ENCODE assay signal across 20 mouse cellular contexts in the genomic region with DNA sequence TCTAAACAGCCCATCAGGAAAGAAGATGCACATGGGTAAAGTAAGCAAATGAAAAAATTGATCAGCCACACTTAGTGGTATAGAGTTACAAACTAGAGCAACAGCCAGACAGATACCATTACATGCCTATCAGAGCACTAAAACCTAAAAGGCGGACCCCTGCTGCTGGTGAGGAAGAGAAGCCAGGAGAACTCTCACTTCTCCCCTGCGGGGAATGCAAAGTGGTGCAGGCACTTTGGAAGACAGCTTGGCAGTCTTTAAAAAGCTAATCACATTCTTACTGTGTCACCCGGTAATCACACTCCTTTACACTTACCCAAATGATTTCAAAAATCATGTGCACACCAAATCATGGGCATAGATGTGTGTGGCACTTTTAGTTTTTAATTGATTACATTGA.
DNase-seq lines count a peak whose midpoint lies in the region; ATAC-seq lines count a peak whose summit lies in the region.
"Had no signal": no experiment of that assay in that cellular context is flagged by ENCODE, and none has a peak within 500 bp of the region (broad histone marks: within the 10 kb centered on the region; RNA-seq: fewer than 3 reads in every experiment).

No protein-coding gene starts in this region.

- H3K4me1 ChIP-seq in forebrain, embryonic 14.5 days (ENCODE audit: control insufficient read depth, insufficient read depth, low read length) = no peaks in the 10 kb centered on the region
- peaks cover 6% of the 10 kb centered on the region; the same call in 1 of the 2 replicates for H3K4me1 ChIP-seq in forebrain, embryonic 10.5 days
- no peaks in the 10 kb centered on the region for H3K4me1 ChIP-seq in midbrain, embryonic 15.5 days
- H3K4me1 ChIP-seq in midbrain, embryonic 13.5 days (replicated peaks) = peaks cover 3% of the 10 kb centered on the region
- H3K4me1 ChIP-seq in embryonic facial prominence, embryonic 14.5 days (ENCODE audit: control insufficient read depth, insufficient read depth, low read length) = peaks cover 8% of the 10 kb centered on the region; the same call in 1 of the 2 replicates
- H3K4me1 ChIP-seq in neural tube, embryonic 13.5 days (replicated peaks) = no peaks in the 10 kb centered on the region
- H3K4me1 ChIP-seq: heart, embryonic 15.5 days; hindbrain, embryonic 15.5 days; limb, embryonic 12.5 days; liver, embryonic 13.5 days; lung, embryonic 15.5 days had no signal

- H3K27ac ChIP-seq in forebrain, embryonic 14.5 days (ENCODE audit: low read depth, low read length) = no peak overlapping the region
- no peak overlapping the region for H3K27ac ChIP-seq in forebrain, embryonic 10.5 days
- H3K27ac ChIP-seq in midbrain, embryonic 15.5 days = no peak overlapping the region
- H3K27ac ChIP-seq in midbrain, embryonic 13.5 days = no peak overlapping the region
- no peak overlapping the region for H3K27ac ChIP-seq in embryonic facial prominence, embryonic 14.5 days (replicated peaks; ENCODE audit: low read depth, low read length)
- H3K27ac ChIP-seq in neural tube, embryonic 13.5 days (replicated peaks) = no peak overlapping the region
- H3K27ac ChIP-seq: heart, adult 2 months; heart, embryonic 15.5 days; hindbrain, embryonic 15.5 days; limb, embryonic 12.5 days; liver, embryonic 13.5 days; lung, embryonic 15.5 days had no signal

- H3K4me2 ChIP-seq in forebrain, embryonic 14.5 days (ENCODE audit: low read length) = no peak overlapping the region
- no peak overlapping the region for H3K4me2 ChIP-seq in midbrain, embryonic 15.5 days
- no peak overlapping the region for H3K4me2 ChIP-seq in midbrain, embryonic 13.5 days (replicated peaks)
- H3K4me2 ChIP-seq in embryonic facial prominence, embryonic 14.5 days (ENCODE audit: low read depth, low read length) = no peak overlapping the region
- H3K4me2 ChIP-seq in neural tube, embryonic 13.5 days = no peak overlapping the region
- H3K4me2 ChIP-seq: heart, embryonic 15.5 days; hindbrain, embryonic 15.5 days; limb, embryonic 12.5 days; liver, embryonic 13.5 days; lung, embryonic 15.5 days had no signal

- H3K9me3 ChIP-seq in forebrain, embryonic 14.5 days (replicated peaks; ENCODE audit: control insufficient read depth, low read length) = no peaks in the 10 kb centered on the region
- no peaks in the 10 kb centered on the region for H3K9me3 ChIP-seq in forebrain, embryonic 10.5 days
- H3K9me3 ChIP-seq in midbrain, embryonic 15.5 days = no peaks in the 10 kb centered on the region
- H3K9me3 ChIP-seq in midbrain, embryonic 13.5 days = no peaks in the 10 kb centered on the region
- no peaks in the 10 kb centered on the region for H3K9me3 ChIP-seq in embryonic facial prominence, embryonic 14.5 days (ENCODE audit: control insufficient read depth, low read length)
- H3K9me3 ChIP-seq in neural tube, embryonic 13.5 days = no peaks in the 10 kb centered on the region
- H3K9me3 ChIP-seq: heart, embryonic 15.5 days; hindbrain, embryonic 15.5 days; limb, embryonic 12.5 days; liver, embryonic 13.5 days; lung, embryonic 15.5 days had no signal

- peak; percentile 34; the same call in 1 of the 2 replicates for ATAC-seq in forebrain, embryonic 14.5 days
- peak; percentile 54; the same call in 1 of the 2 replicates for ATAC-seq in midbrain, embryonic 15.5 days (replicated peaks)
- no peak for ATAC-seq in midbrain, embryonic 13.5 days
- no peak for ATAC-seq in embryonic facial prominence, embryonic 14.5 days (ENCODE audit: low read depth)
- peak; percentile 76; the same call in 1 of the 2 replicates for ATAC-seq in neural tube, embryonic 13.5 days (ENCODE audit: low read depth)

- DNase-seq in forebrain, embryonic 14.5 days (ENCODE audit: low spot score) = peak; percentile 53
- DNase-seq in forebrain, embryonic 10.5 days (ENCODE audit: extremely low spot score, low spot score) = no peak
- peak; percentile 19 for DNase-seq in embryonic facial prominence, embryonic 14.5 days (ENCODE audit: low spot score)
- no peak for DNase-seq in spleen, postnatal 36 days (ENCODE audit: low spot score in 2 of 2)
- no peak for DNase-seq in right cerebral cortex, postnatal 14 days
- DNase-seq: adrenal gland, postnatal 10 days; cerebellum, adult 8-10 months; heart, adult 2 months; kidney, adult 11 months; kidney, postnatal 25 days; layer of hippocampus, adult 9-11 months; liver, embryonic 13.5 days; right cerebral cortex, adult 18-20 months had no signal

- no peak overlapping the region for H3K4me3 ChIP-seq in forebrain, embryonic 14.5 days (ENCODE audit: low read depth, low read length)
- no peak overlapping the region for H3K4me3 ChIP-seq in forebrain, embryonic 10.5 days
- H3K4me3 ChIP-seq in midbrain, embryonic 15.5 days = no peak overlapping the region
- no peak overlapping the region for H3K4me3 ChIP-seq in midbrain, embryonic 13.5 days (replicated peaks)
- no peak overlapping the region for H3K4me3 ChIP-seq in embryonic facial prominence, embryonic 14.5 days (ENCODE audit: low read depth, low read length)
- H3K4me3 ChIP-seq in neural tube, embryonic 13.5 days = no peak overlapping the region
- H3K4me3 ChIP-seq: heart, adult 2 months; heart, embryonic 15.5 days; hindbrain, embryonic 15.5 days; limb, embryonic 12.5 days; liver, embryonic 13.5 days; lung, embryonic 15.5 days had no signal

- no peak overlapping the region for H3K9ac ChIP-seq in forebrain, embryonic 14.5 days (ENCODE audit: low read length)
- H3K9ac ChIP-seq in midbrain, embryonic 15.5 days = no peak overlapping the region
- H3K9ac ChIP-seq in midbrain, embryonic 13.5 days (replicated peaks) = no peak overlapping the region
- H3K9ac ChIP-seq in embryonic facial prominence, embryonic 14.5 days (ENCODE audit: low read depth, low read length) = no peak overlapping the region
- H3K9ac ChIP-seq in neural tube, embryonic 13.5 days = no peak overlapping the region
- H3K9ac ChIP-seq: heart, embryonic 15.5 days; hindbrain, embryonic 15.5 days; limb, embryonic 12.5 days; liver, embryonic 13.5 days; lung, embryonic 15.5 days had no signal

- H3K27me3 ChIP-seq in forebrain, embryonic 14.5 days (replicated peaks; ENCODE audit: control insufficient read depth, insufficient read depth, low read length) = no peaks in the 10 kb centered on the region
- no peaks in the 10 kb centered on the region for H3K27me3 ChIP-seq in forebrain, embryonic 10.5 days (ENCODE audit: poor library complexity, severe bottlenecking)
- H3K27me3 ChIP-seq in midbrain, embryonic 15.5 days (replicated peaks) = no peaks in the 10 kb centered on the region
- H3K27me3 ChIP-seq in midbrain, embryonic 13.5 days = no peaks in the 10 kb centered on the region
- H3K27me3 ChIP-seq in embryonic facial prominence, embryonic 14.5 days (replicated peaks; ENCODE audit: control insufficient read depth, insufficient read depth, low read length) = no peaks in the 10 kb centered on the region
- H3K27me3 ChIP-seq in neural tube, embryonic 13.5 days = no peaks in the 10 kb centered on the region
- H3K27me3 ChIP-seq: heart, embryonic 15.5 days; hindbrain, embryonic 15.5 days; limb, embryonic 12.5 days; liver, embryonic 13.5 days; lung, embryonic 15.5 days had no signal

- 8% methylated on average over 3 of the region's 3 CpGs for WGBS in forebrain, embryonic 14.5 days
- WGBS in forebrain, embryonic 10.5 days = 10% methylated on average over 3 of the region's 3 CpGs
- WGBS in midbrain, embryonic 15.5 days = 7% methylated on average over 3 of the region's 3 CpGs
- 12% methylated on average over 3 of the region's 3 CpGs for WGBS in midbrain, embryonic 13.5 days
- WGBS in embryonic facial prominence, embryonic 14.5 days = 2% methylated on average over 3 of the region's 3 CpGs
- WGBS in neural tube, embryonic 13.5 days = 5% methylated on average over 3 of the region's 3 CpGs

- no peaks in the 10 kb centered on the region for H3K36me3 ChIP-seq in forebrain, embryonic 14.5 days (ENCODE audit: control insufficient read depth, insufficient read depth, low read length)
- no peaks in the 10 kb centered on the region for H3K36me3 ChIP-seq in forebrain, embryonic 10.5 days (replicated peaks)
- H3K36me3 ChIP-seq in midbrain, embryonic 15.5 days (replicated peaks) = no peaks in the 10 kb centered on the region
- H3K36me3 ChIP-seq in midbrain, embryonic 13.5 days = no peaks in the 10 kb centered on the region
- no peaks in the 10 kb centered on the region for H3K36me3 ChIP-seq in embryonic facial prominence, embryonic 14.5 days (ENCODE audit: control insufficient read depth, insufficient read depth, low read length)
- no peaks in the 10 kb centered on the region for H3K36me3 ChIP-seq in neural tube, embryonic 13.5 days
- H3K36me3 ChIP-seq: heart, embryonic 15.5 days; hindbrain, embryonic 15.5 days; limb, embryonic 12.5 days; liver, embryonic 13.5 days; lung, embryonic 15.5 days had no signal

Comparison
In these comparisons a context has a peak if more than half of its experiments do, and no peak if none do; other contexts are left out.
1. ATAC-seq: peak in forebrain, embryonic 14.5 days (single experiment), midbrain, embryonic 15.5 days (single experiment) and neural tube, embryonic 13.5 days (single experiment); none in midbrain, embryonic 13.5 days (single experiment) and embryonic facial prominence, embryonic 14.5 days (single experiment).
2. DNase-seq: peak in forebrain, embryonic 14.5 days (single experiment) and embryonic facial prominence, embryonic 14.5 days (single experiment); none in forebrain, embryonic 10.5 days (single experiment), spleen, postnatal 36 days (0 of 2) and right cerebral cortex, postnatal 14 days (single experiment).